Mouse (Mus musculus) hindbrain, embryonic 15.5 days (tissue): ENCODE measurements at regions not wholly inside any gene's neighbourhood (a gene's known extent, or its start where the extent isn't known, plus 50 kb on each side); places are given as distances from the start of the nearest gene placed in this dataset.

Source experiments
- ATAC-seq: fragments of 200-750 bp; cut with Nextera tagmentation; 2 replicates; pipeline ENCODE4 v1.8.0; 2017; ENCODE audit warnings: low read depth, moderate number of reproducible peaks, moderate TSS enrichment; ENCODE audit not compliant: low FRiP score
- H3K27ac ChIP-seq: fragments of 300-500 bp; sonication (generic); replicated peaks from 2 replicates; pipeline ENCODE4 v1.5.1; 2015; ENCODE audit warnings: mild to moderate bottlenecking, inconsistent platforms
- H3K27me3 ChIP-seq: fragments of 300-500 bp; sonication (generic); 2 replicates; pipeline ENCODE4 v1.6.1; 2015; ENCODE audit warnings: control low read depth, inconsistent platforms
- H3K36me3 ChIP-seq: fragments of 300-500 bp; sonication (generic); 2 replicates; pipeline ENCODE4 v1.6.1; 2015; ENCODE audit warnings: control low read depth, inconsistent platforms
- H3K4me1 ChIP-seq: fragments of 300-500 bp; sonication (generic); replicated peaks from 2 replicates; pipeline ENCODE4 v1.6.1; 2015; ENCODE audit warnings: control low read depth, inconsistent platforms
- H3K4me2 ChIP-seq: fragments of 300-500 bp; sonication (generic); 2 replicates; pipeline ENCODE4 v1.6.1; 2015; ENCODE audit warnings: moderate library complexity, mild to moderate bottlenecking, inconsistent platforms
- H3K4me3 ChIP-seq: fragments of 300-500 bp; sonication (generic); 2 replicates; pipeline ENCODE4 v1.5.1; 2015; ENCODE audit warnings: mild to moderate bottlenecking, inconsistent platforms
- H3K9ac ChIP-seq: fragments of 300-500 bp; sonication (generic); 2 replicates; pipeline ENCODE4 v1.6.1; 2015; ENCODE audit warnings: inconsistent platforms
- H3K9me3 ChIP-seq: fragments of 300-500 bp; sonication (generic); 2 replicates; pipeline ENCODE4 v1.6.1; 2016; ENCODE audit warnings: control low read depth, inconsistent platforms
- WGBS: fragments of 180-500 bp; shearing (Covaris S2); methylation state at CpG from one replicate; pipeline ENCODE4 v1.1.7; 2015; 5-methylcytosine and 5-hydroxymethylcytosine counted together

DNA sequence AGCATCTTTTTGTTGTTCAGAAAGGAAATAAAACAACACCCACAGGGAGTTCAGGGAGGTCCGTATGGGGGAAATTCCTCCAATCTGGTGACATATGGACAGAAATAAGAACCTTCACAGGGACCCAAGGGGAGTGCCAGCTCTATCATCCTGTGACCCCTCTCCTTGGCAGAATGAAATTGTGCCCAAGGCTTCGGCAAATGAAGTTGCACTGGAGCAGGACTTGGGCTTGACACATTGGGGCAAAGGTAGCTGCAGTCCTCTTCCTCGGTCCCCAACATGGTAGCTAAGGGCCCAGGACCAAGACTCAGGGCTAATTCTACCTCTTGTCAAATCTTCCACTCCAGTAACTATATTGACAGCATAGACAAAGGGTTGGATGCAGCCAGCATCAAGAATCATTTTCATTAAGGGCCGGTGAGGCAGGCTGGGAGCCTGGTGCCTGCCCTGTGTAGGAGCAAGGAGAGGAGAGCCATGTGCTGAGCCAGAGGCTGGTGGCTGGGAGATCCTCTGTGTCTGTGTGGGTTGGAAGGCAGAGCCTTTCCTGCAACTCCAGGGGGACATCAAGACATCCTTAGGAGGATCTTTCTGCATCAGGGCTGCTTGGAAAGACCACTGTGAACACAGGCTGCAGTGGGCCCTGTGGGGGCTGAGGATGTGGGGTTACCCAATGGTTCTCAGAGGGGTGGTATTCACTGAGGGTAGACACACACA is 59.2 kb upstream of the Slco4a1 start:
- 67% methylated on average over 4 of the region's 4 CpGs for WGBS
- no peak overlapping the region for H3K4me3 ChIP-seq
- no peak for ATAC-seq

DNA sequence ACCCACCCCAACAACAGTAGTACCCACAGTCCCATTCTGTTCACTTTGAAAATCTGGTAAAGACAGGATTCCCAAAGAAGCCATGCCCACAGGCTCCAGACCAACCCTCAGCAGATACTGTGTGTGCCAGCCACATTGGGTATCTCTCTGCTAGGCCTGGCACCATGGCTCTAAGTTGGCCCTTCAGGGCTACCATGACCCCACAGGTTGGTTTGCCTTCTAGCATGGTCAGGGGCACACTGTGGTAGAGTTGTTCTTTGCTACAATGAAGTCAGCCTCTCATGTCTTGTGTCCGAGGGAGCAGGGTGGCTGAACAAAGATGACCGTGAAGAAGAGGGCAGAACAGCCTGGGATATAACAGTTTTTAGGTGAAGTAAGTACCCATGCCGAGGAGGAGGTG is 59.8 kb upstream of the Slco4a1 start:
- Histone ChIP-seq H3K27me3 (no peaks in the 10 kb centered on the region), H3K27ac (no peak overlapping the region), H3K4me3 (no peak overlapping the region), H3K9ac (no peak overlapping the region), H3K4me1 (no peaks in the 10 kb centered on the region), H3K4me2 (no peak overlapping the region), H3K36me3 (no peaks in the 10 kb centered on the region), H3K9me3 (no peaks in the 10 kb centered on the region)
- WGBS = 76% methylated on average over 3 of the region's 3 CpGs
- ATAC-seq = no peak

More for the DNA sequence above, 59.2 kb upstream of the Slco4a1 start:
- Histone ChIP-seq H3K9me3 (no peaks in the 10 kb centered on the region), H3K4me1 (no peaks in the 10 kb centered on the region), H3K36me3 (no peaks in the 10 kb centered on the region), H3K4me2 (no peak overlapping the region), H3K9ac (no peak overlapping the region), H3K27me3 (no peaks in the 10 kb centered on the region), H3K27ac (no peak overlapping the region)

DNA sequence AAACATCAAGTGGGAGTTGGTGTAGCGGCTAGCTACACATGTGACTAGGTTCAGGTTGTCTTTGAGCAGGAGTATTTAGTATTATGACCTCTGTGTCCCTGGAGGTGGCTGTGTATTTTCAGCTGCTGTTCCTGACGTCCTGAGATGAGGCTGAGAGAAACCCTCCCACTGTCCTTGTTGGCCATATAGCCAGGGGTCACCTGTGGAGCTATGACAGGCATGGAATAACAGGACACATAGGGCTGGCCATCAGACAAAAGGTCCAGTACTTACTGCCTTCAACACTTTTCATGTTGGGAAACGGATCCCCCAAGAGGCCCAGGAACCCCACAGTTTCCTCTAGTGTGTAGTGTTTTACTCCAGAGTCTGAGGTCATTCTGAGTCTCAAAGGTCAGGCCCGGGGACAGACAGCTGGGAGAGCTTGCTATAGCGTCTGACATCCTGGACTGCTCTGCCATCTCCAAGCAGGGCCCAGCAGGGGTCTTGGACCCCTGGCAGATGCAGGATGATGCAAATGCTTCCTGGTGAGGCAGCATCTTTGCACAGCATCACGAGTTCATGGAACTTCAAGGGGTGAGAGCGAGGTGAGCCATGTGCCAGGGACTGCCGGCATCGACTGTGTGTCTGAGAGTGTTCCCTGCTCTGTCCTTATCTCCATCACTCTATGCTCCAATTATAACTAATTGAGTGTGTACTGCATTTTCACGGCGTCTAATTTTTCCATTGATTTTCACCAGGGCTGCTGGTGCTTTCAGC is 60.6 kb upstream of the Slco4a1 start:
- Histone ChIP-seq H3K4me1 (no peaks in the 10 kb centered on the region), H3K36me3 (no peaks in the 10 kb centered on the region), H3K27ac (no peak overlapping the region), H3K9ac (no peak overlapping the region), H3K27me3 (no peaks in the 10 kb centered on the region), H3K4me2 (no peak overlapping the region), H3K4me3 (no peak overlapping the region), H3K9me3 (no peaks in the 10 kb centered on the region)
- 54% methylated on average over 11 of the region's 11 CpGs for WGBS
- ATAC-seq = no peak

DNA sequence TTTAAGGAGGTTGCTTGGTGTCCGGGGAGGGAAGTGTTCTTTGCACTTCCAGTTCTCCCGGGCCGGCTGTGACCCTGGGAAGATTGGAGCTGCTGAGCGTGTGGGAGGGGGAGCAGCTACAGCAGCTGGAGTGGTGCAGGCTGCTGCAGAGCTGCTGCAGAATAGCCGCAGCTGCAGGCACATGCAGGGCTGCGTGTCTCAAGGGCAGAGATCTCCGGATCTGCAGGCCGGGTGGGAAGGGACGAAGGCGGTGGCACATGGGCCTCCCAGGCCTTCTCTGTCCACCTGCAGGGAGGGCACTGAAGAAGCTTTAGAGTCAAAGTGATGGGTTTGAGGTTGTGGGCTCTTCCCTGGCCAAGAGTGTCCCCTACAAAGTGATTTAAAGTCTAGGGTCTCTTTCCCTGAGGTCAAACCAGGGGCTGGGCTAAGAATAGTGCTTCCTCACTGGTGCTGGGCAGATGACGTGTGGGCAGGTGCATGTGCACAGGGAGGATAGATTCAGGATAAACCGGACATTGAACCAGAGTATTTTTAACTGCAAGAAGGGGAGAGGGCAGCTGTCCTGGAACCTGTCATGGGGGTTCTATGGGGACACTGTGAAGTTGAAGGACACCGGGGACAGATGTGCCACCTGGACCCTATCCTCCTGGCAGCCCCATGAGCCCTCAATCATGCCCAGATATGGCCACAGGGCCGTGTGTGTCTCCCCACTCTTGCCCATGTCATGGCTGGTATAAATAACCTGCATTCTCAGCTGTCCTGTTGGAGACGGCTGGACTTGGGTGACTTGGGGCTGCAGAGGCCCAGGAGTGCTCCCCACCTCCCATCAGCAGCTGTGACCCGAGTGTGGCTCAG is 58.6 kb upstream of the Gata5 start:
- H3K27me3 ChIP-seq = peaks cover 6% of the 10 kb centered on the region; the same call in 1 of the 2 replicates
- no peaks in the 10 kb centered on the region for H3K4me1 ChIP-seq
- H3K27ac ChIP-seq = no peak overlapping the region
- no peaks in the 10 kb centered on the region for H3K36me3 ChIP-seq
- 63% methylated on average over 16 of the region's 16 CpGs for WGBS
- H3K4me3 ChIP-seq = no peak overlapping the region
- no peaks in the 10 kb centered on the region for H3K9me3 ChIP-seq
- ATAC-seq = no peak
- H3K4me2 ChIP-seq = no peak overlapping the region
- no peak overlapping the region for H3K9ac ChIP-seq

DNA sequence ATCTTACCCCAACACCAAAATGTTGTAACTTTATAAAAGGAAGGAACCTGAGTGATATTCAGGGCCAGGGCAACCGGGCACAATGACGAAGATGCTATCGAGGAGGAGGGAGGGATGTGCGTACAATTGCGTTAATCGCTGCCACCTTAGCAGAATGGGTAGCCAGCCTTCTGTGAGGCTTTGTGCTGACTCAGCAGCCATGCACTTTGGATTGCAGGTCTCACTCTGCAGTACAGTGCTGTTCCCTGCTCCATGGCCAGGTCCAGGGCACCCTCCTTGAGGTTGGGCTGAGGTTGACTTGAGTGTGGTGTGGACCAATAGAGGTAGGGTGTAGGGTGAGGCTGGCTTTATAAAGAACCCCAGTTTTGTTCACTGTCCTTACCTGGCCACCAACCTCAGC is 57.8 kb upstream of the Gata5 start:
- no peak overlapping the region for H3K4me2 ChIP-seq
- peaks cover 14% of the 10 kb centered on the region for H3K27me3 ChIP-seq
- H3K4me3 ChIP-seq = no peak overlapping the region
- H3K9me3 ChIP-seq = no peaks in the 10 kb centered on the region
- whole genome bisulfite sequencing = 83% methylated on average over 6 of the region's 6 CpGs
- no peaks in the 10 kb centered on the region for H3K4me1 ChIP-seq
- no peak overlapping the region for H3K9ac ChIP-seq
- no peak for ATAC-seq
- H3K27ac ChIP-seq = no peak overlapping the region
- H3K36me3 ChIP-seq = no peaks in the 10 kb centered on the region

DNA sequence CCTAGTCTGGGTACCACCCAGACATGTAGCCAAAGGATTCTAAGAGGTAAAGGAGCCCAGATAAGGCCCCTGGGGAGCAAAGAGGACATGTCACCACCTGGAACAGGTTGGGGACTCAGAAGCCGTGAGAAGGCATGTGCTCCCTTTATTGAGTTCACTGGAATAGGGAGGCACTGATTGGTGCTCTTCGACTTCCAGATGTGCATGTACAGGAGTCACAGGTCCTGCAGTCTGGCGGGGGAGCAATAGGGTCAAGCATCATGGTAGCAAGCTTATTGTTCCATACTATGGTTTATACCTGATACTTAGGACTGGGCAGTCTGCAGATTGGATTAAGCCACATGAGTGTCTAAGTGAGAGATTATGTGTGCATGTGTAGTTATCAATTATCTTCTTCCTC is 56.9 kb upstream of the Gata5 start:
- no peaks in the 10 kb centered on the region for H3K36me3 ChIP-seq
- no peaks in the 10 kb centered on the region for H3K9me3 ChIP-seq
- 88% methylated on average over 3 of the region's 3 CpGs for WGBS
- no peak overlapping the region for H3K27ac ChIP-seq
- H3K4me2 ChIP-seq = no peak overlapping the region
- no peak overlapping the region for H3K4me3 ChIP-seq
- no peak for ATAC-seq
- H3K27me3 ChIP-seq = peaks cover 23% of the 10 kb centered on the region
- peaks cover 5% of the 10 kb centered on the region for H3K4me1 ChIP-seq
- no peak overlapping the region for H3K9ac ChIP-seq

DNA sequence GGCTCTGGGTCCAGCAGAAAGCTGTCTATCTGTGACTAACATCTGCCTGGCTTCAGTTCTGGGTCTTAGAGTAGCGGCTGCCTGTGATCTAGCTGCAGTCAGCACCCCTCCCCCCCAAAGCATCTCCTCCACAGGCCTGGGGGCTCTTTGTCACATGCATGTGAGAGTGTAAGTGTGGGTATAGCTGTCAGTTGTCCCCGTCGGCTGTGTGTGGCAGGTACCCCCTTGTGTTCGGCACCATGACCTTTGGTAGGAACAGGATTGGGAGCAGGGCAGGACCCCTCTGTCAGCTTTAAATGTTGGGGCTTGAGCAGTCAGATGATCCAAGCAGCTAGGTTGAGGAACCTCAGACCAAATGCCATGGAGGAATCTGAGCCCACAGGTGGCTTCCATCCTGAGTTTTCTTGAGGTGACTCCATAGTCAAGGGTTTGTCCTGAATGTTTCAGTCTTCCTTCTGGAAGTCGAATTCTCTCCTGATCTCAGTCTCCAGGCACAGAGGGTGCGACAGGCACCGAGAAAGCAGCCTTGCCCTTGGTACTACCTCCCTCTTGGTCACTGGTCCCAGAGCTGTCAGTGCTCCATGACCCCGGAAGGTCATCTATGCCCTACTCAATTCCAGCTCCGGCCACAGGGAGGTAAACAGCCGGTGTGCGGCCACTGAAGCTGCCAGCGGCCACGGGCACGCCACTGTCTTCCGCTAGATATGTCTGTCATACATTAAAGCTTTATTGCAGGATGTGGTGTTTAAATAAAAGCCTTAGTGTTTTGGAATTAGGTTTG is 55.9 kb upstream of the Gata5 start:
- Histone ChIP-seq H3K4me1 (peaks cover 13% of the 10 kb centered on the region), H3K27me3 (peaks cover 23% of the 10 kb centered on the region), H3K27ac (no peak overlapping the region), H3K4me2 (no peak overlapping the region), H3K36me3 (no peaks in the 10 kb centered on the region), H3K9me3 (no peaks in the 10 kb centered on the region), H3K4me3 (no peak overlapping the region), H3K9ac (no peak overlapping the region)
- no peak for ATAC-seq
- WGBS = 82% methylated on average over 15 of the region's 15 CpGs

DNA sequence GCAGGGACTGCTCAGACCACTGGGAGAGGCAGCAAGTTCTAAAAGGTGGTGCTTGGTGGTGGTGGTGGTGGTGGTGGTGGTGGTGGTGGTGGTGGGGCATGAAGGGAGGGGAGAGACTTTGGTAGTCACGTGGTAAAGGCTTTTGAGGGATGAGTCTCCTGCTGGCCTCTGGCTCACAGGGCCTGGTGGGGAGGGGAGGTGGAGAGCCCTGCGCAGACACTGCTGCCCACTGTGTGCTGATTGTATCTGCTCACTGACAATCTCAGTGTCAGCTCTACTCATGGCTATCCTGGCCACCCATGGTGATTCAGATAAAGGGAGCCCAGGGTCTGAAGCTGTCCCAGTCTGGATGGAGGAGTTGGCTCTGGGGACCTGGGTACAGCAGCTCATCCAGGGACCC is 55.0 kb upstream of the Gata5 start:
- no peak for ATAC-seq
- Histone ChIP-seq H3K4me2 (no peak overlapping the region), H3K9ac (no peak overlapping the region), H3K27me3 (peaks cover 23% of the 10 kb centered on the region), H3K4me1 (peaks cover 17% of the 10 kb centered on the region), H3K36me3 (no peaks in the 10 kb centered on the region), H3K27ac (no peak overlapping the region), H3K9me3 (no peaks in the 10 kb centered on the region), H3K4me3 (no peak overlapping the region)
- 33% methylated on average over 2 of the region's 2 CpGs for WGBS

DNA sequence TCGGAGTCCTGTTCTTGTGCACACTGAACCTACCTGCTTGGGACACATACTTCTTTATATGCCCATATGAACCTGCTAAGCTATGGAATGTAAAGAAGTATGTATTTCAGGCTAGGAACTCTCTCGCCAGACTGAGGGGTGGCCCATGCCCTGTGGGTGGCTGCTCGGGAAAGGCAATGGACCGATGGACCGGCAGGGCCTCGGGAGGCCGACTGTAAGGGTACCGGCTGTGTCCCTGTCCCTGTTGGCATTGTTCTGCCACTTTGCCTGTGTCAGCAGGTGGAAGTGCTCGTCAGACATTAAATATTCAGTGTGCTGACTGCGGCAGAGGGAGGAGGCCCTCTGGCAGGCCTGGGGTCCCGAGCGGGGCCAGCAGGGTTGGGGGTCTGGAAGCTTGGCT is 54.5 kb upstream of the Gata5 start:
- H3K9ac ChIP-seq = no peak overlapping the region
- peaks cover 23% of the 10 kb centered on the region for H3K27me3 ChIP-seq
- 41% methylated on average over 12 of the region's 12 CpGs for WGBS

DNA sequence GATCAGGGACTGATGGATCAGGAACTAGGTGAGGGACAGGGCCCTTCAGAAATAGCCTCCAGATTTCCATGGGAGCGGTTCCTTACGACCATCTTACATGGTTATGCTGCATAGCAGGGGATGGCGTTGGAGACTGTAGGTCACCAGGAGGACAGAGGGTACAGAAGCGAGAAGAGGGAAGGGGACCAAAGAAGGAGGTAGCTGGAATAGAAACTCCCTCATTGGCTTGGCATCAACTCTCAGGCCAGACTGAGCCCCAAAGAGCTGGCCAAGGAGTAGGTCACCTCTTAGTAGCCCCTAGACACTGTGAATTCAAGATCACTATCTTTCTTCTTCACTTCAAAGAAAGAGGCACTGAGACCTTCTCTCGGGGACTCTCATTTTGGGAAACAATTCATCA is 53.6 kb upstream of the Gata5 start:
- 80% methylated on average over 5 of the region's 5 CpGs for WGBS
- no peak overlapping the region for H3K4me3 ChIP-seq
- H3K4me1 ChIP-seq = peaks cover 17% of the 10 kb centered on the region
- H3K4me2 ChIP-seq = no peak overlapping the region
- no peaks in the 10 kb centered on the region for H3K36me3 ChIP-seq
- no peaks in the 10 kb centered on the region for H3K9me3 ChIP-seq
- peaks cover 23% of the 10 kb centered on the region for H3K27me3 ChIP-seq
- H3K27ac ChIP-seq = no peak overlapping the region
- no peak overlapping the region for H3K9ac ChIP-seq
- no peak for ATAC-seq

More for the DNA sequence above, 54.5 kb upstream of the Gata5 start:
- no peaks in the 10 kb centered on the region for H3K9me3 ChIP-seq
- H3K4me3 ChIP-seq = no peak overlapping the region
- H3K4me1 ChIP-seq = peaks cover 17% of the 10 kb centered on the region
- H3K27ac ChIP-seq = no peak overlapping the region
- ATAC-seq = no peak
- H3K4me2 ChIP-seq = no peak overlapping the region
- H3K36me3 ChIP-seq = no peaks in the 10 kb centered on the region

DNA sequence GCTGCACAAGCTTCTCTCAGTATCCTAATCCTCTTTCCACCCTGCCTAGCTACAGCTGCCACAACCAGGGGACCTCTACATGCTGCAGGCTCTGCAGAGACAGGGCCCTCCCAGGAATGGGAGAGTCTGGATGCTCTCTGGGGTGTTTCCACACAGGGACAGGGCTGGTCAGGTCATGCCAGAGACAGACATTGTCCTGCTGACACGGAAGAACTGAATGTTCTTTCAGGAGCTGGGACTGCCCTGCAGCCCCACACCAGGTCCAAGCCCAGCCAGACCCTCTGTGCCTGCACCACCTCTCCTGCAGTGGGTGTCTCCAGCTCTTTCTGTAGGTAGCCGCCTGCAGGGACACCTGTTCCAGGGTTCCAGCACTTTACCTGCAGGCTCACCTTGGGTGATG is 52.8 kb upstream of the Gata5 start:
- Histone ChIP-seq H3K4me2 (no peak overlapping the region; the same call in 1 of the 2 replicates), H3K27ac (no peak overlapping the region), H3K27me3 (peaks cover 23% of the 10 kb centered on the region), H3K4me1 (peaks cover 17% of the 10 kb centered on the region), H3K36me3 (no peaks in the 10 kb centered on the region), H3K9me3 (no peaks in the 10 kb centered on the region), H3K9ac (no peak overlapping the region), H3K4me3 (no peak overlapping the region)
- no peak for ATAC-seq
- WGBS = 39% methylated on average over 2 of the region's 2 CpGs
